Mouse (Mus musculus): ENCODE data around the gene Dnajb6. TPM values are rescaled to one million over a fixed set of nuclear protein-coding genes. Genes with fewer than 3 reads are reported as not detected.

Gene Dnajb6
- polyA plus RNA-seq, 1 experiment: 110 TPM

- H3K4me3 ChIP-seq (ENCODE audit: insufficient read depth, low read depth, low read length): no peak overlapping the region
- H3K4me1 ChIP-seq (ENCODE audit: control insufficient read depth, insufficient read depth, insufficient read length, low read length): peaks cover 5% of the 10 kb centered on the region; the same call in 1 of the 2 replicates
- no peak overlapping the region for H3K27ac ChIP-seq (replicated peaks; ENCODE audit: low read depth, low read length)
These were observed 117.5 kb downstream of the Dnajb6 start for GRCm38 (mm10) chr5:29853035-29853434.

GRCm38 (mm10) chr5:29854376-29854775 is 118.9 kb downstream of the Dnajb6 start:
- Histone ChIP-seq H3K27ac (replicated peaks; ENCODE audit: low read depth, low read length) (peak overlapping the region; percentile 48), H3K4me3 (ENCODE audit: insufficient read depth, low read depth, low read length) (no peak overlapping the region), H3K4me1 (ENCODE audit: control insufficient read depth, insufficient read depth, insufficient read length, low read length) (peaks cover 5% of the 10 kb centered on the region; the same call in 1 of the 2 replicates)

GRCm38 (mm10) chr5:29854971-29855370 is 119.5 kb downstream of the Dnajb6 start:
- peak overlapping the region; percentile 48; the same call in 1 of the 2 replicates for H3K27ac ChIP-seq (replicated peaks; ENCODE audit: low read depth, low read length)
- H3K4me1 ChIP-seq (ENCODE audit: control insufficient read depth, insufficient read depth, insufficient read length, low read length): peaks cover 5% of the 10 kb centered on the region; the same call in 1 of the 2 replicates
- H3K4me3 ChIP-seq (ENCODE audit: insufficient read depth, low read depth, low read length): no peak overlapping the region

GRCm38 (mm10) chr5:29861522-29861921 is 126.0 kb downstream of the Dnajb6 start:
- Histone ChIP-seq H3K4me1 (ENCODE audit: control insufficient read depth, insufficient read depth, insufficient read length, low read length) (no peaks in the 10 kb centered on the region; the same call in 1 of the 2 replicates), H3K4me3 (ENCODE audit: insufficient read depth, low read depth, low read length) (no peak overlapping the region), H3K27ac (replicated peaks; ENCODE audit: low read depth, low read length) (no peak overlapping the region)

- no peak overlapping the region for H3K27ac ChIP-seq (replicated peaks; ENCODE audit: low read depth, low read length)
- H3K4me3 ChIP-seq (ENCODE audit: insufficient read depth, low read depth, low read length): no peak overlapping the region
- no peaks in the 10 kb centered on the region; the same call in 1 of the 2 replicates for H3K4me1 ChIP-seq (ENCODE audit: control insufficient read depth, insufficient read depth, insufficient read length, low read length)
These were observed 126.9 kb downstream of the Dnajb6 start for GRCm38 (mm10) chr5:29862388-29862787.

- H3K4me3 ChIP-seq (ENCODE audit: insufficient read depth, low read depth, low read length): no peak overlapping the region
- H3K27ac ChIP-seq (replicated peaks; ENCODE audit: low read depth, low read length): peak overlapping the region; percentile 88
- no peaks in the 10 kb centered on the region; the same call in 1 of the 2 replicates for H3K4me1 ChIP-seq (ENCODE audit: control insufficient read depth, insufficient read depth, insufficient read length, low read length)
These were observed 128.8 kb downstream of the Dnajb6 start for GRCm38 (mm10) chr5:29864291-29864737.

- no peak overlapping the region for H3K27ac ChIP-seq (replicated peaks; ENCODE audit: low read depth, low read length)
- no peak overlapping the region for H3K4me3 ChIP-seq (ENCODE audit: insufficient read depth, low read depth, low read length)
- H3K4me1 ChIP-seq (ENCODE audit: control insufficient read depth, insufficient read depth, insufficient read length, low read length): no peaks in the 10 kb centered on the region; the same call in 1 of the 2 replicates
These were observed 129.5 kb downstream of the Dnajb6 start for GRCm38 (mm10) chr5:29864994-29865393.

Other genes with a start within 250 kb of the Dnajb6 start
- gene Ube3c, start 166.4 kb upstream of the Dnajb6 start, polyA plus RNA-seq (2012; ENCODE audit: insufficient read depth, insufficient read length, missing spikeins): 18.5 and 22.0 TPM in 2 replicates
- gene Gm5129, start 248 bp downstream of the Dnajb6 start, polyA plus RNA-seq (2012; ENCODE audit: insufficient read depth, insufficient read length, missing spikeins): not detected in 2 replicates